Mouse (Mus musculus) ovary, postnatal 36 days (tissue): ENCODE results near the gene Lipc.

Experiments
- DNase-seq: peaks from one replicate; pipeline ENCODE4 v3.0.0; 2022; ENCODE audit warnings: low spot score, mixed read lengths

Gene Lipc

DNA sequence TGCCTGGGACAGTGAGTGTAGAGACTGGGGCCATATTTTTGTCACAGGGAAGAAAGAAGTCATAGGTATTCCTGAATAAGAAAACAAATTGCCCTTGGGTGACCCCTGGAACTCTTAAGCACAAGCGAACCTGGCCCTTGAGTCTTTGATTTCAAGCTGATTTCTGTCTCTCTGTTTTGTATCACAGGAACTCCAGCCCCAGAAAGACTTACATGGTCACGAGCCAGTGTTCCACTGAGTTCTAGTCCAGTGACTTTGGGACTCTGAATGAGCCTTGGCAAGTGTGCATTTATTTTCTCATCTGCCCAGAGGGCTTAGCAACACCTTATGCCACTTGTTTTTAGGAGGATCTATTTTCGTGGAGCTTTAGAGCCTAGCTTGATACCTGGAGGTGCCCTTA lies 5.7 kb upstream of the Lipc start:
- DNase-seq: no peak

DNA sequence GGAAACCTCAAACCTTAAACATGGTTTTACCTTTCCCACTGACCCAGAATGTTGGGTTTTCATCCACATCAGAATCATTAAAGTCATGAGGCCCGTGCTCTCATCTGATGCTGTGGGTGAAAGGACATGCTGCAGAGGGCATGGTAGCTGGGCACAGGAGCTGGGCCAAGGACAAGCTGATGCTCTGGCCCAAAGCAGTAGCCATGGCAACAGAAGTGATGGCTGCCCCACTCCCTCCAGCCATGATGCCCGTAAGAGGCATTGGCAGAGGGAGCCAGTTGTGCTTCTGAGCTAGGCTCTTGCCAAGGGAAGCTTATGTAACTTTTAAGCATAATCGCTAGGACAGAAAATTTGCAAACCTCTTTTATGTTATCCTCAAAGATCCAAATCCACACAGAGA lies 2.2 kb upstream of the Lipc start:
- DNase-seq: no peak

DNA sequence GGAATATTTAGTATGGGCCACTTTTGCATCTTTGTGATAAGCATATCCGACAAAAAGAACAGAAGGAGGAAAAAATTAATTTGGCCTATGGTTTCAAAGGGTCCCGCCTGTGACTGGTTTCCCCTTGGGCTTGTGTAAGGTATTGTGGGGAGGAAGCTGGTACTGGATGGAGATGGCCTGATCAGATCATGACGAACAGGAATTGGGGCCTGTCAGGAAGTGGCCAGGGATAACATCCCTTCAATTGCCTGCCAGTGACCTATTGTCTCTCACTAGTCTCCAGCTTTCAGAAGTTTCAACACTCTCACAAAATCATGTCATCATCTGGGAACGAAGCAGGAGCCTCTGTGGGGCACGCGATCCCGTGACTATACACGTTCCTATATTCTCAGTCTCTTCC lies 2.7 kb downstream of the Lipc start:
- no peak for DNase-seq

DNA sequence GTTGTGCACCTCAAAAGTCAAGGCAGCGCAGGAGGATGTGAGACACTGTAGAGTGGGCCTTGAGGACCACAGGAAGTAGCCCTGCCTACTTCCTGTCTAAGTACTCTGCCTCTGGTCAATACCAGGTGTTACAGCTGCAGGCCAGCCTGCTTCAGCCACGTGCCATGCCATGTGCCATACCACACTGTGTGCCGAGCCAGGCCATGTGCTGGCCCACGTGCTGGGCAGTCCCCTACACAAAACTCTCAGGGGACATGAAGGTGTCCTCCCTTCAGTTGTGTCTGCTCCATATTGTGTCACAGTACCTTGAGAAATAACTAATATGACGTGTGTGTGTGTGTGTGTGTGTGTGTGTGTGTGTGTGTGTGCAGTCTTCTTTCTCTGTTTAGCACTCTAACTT lies 4.7 kb downstream of the Lipc start:
- no peak for DNase-seq

DNA sequence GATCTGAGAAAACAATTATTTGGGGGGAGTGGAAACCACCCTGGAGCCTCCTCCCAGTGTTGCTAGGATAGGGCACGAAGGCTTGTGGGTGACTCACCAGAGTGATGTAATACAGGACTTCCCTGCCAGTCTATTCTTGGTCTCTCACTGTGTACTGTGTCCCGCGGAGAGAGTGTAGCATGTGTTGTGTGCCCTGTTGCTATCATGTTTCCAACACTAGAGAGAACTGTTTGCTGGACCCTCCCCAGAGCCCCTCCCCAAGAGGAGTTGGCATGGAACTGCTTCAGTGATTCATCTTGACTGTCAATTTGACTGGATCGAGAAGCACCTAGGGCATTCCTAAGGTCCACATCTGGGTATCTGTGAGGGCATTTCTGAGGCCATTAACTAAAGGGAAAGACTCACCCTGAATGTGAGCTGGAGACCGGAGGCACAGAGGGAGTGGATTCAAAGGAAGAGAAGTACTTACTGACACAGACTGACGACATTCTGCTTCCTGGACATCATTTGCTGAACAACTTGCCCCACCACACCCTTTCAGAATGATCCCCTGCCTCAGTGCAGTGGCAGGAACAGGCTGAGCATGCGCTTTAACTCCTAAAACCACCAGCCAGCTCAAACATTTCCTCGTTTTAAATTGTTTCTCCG lies 9.2 kb downstream of the Lipc start:
- no peak for DNase-seq

DNA sequence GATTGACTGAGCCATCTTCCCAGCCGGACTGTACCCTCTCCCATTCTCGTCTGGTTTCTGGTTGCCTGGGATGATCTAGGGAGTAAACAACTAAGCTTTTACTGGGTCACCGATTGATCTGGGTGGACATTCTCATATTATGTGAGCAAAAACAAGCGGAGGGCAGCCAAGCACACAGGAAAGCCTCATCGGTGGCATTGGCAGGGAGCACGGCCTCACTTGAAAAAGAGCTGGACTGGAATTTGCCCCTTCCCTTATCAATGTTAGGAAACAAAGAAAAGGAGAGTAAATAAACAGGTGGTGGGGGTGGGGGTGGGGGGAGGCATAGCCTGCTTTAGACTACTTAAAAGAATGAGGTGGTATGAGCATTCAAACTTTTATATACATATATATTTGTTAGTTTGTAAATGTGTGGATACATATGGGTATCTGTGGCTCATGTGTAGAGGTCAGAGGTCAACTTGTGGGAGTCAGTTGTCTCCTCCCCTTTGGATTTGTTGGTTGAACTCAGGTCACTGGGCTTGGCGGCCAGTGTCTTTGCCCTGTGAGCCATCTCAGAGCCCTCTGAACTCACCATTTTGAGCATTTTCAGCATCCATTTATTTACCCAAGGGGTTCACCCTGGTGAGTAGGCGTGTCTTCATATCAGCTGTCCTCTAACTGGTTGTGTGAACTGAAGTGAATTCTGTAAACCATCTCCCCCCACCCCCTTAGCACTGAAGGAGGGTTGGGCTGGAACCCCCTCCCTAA lies 12.1 kb downstream of the Lipc start:
- no peak for DNase-seq

DNA sequence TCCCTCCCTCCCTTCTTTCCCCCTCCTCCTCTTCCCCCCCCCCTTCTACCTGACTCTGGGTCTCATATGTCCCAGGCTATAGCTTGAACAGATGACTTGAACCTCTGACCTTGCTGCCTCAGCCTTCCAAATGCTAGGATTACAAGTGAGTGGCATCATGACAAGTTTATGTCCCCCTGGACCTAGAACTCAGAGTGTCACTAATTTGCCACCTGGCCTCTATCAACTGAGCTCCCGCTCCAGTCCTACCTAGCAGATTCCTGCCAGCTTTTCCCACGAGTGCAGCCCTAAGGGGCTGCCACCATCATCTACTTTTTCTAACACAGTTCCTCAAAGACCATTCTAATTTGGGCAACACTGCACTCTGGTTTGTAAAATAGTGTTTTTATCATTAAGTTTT lies 13.2 kb downstream of the Lipc start:
- DNase-seq: no peak

DNA sequence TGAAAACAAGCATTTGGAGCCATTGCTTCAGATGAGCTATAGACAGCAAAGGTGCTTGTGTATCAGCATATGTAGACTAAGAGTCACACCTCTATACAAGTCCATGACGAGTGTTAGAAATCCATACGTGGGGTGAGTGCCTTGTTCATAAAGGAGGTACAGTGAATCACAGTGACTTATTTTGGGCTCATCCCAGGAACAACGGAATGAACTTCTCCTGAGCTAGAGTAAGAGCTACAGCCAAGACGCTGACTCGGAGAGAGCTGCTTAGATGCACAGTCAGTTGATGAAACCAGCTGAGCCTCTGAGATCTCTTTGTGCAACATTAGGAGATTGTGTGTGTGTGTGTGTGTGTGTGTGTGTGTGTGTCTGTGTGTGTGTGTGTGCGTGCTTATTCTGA lies 13.9 kb downstream of the Lipc start:
- no peak for DNase-seq

DNA sequence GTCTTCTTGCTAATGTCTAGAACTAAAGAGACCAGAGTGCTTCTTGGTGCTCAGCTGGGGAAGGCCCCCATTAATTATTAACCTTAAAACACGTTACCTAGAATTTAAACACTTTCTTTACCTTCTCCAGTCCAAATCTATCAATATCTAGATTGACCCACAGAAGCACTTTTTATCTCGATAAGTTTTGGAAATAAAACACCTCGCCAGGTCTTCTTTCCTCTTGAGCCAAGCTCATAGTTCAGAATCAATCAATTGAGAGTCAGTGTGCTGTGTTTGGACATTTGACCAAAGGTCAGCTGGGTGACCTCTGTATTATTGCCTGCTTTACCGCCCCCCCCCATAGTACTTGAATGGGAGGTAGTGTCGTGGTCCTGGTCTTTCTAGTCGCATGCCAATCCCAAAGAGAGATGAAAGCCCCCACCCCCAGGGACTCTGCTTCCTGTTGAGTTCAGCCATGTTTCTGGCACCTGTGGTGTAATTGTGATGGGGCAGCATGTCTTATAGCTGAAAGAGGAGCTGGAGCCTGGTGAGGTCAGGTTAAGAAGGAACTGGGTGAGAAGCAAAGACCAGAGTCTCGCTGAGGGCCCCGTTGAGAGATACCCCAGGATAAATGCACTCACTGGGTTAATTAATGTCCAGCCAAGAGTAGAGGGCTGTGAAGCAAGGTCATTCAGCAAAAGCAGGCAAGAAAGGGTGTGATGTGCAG lies 17.3 kb downstream of the Lipc start:
- no peak for DNase-seq

DNA sequence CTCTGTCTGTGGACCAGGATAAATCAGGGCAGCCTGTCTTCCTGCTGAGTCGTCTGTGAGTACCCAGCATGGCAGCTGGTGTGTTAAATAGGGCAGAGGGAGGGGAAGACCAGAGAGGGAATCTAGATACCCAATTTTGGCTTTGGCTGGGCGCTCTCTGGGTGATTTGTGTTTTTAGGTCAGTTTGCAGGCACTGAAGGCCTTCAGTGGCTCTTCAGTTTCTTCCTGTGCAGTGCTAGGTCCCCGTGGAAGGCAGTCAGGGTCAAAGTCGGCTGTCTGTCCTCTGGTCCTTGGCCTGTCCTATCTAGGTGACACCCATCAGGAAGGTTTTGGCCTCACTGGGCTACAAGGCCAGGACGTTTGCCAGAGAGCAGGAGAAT lies 21.4 kb downstream of the Lipc start:
- DNase-seq: no peak

DNA sequence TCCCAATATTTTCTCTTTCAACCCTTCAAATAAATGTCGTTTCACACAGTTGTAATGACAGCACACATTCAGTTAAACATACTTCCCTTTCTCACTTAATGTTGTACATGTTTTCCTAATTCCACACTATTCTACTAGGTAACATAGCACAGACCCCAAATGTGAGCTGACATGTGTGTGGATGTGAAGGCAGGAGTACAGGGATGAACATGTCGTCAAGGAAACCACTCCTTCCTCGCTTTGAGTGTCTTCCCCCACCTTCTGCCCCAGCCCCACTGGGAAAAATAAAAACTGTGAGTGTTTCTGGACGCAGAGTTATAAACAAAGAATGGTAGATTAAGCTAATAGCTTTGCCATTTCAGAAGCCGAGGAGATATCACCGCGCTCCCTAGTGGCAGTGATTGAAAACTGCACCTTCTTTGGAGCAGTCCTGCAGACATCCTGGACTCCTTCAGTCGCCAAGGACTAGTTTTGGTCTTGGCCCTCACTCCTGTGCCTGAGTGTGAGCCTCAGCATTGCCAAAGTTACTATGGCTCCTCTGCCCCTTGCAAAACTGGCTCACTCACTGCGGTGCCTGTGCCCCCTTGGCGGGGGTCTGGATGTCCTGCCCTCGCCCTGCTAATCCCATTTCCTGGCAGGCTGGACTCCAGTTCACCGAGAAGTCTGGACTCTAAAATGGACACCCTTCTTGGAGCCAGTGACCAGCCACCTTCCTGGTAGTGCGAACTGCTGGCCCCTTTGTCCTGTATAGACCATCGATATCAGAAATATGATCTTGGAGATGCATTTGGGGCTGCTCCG lies 22.0 kb downstream of the Lipc start:
- peak; percentile 48 for DNase-seq

DNA sequence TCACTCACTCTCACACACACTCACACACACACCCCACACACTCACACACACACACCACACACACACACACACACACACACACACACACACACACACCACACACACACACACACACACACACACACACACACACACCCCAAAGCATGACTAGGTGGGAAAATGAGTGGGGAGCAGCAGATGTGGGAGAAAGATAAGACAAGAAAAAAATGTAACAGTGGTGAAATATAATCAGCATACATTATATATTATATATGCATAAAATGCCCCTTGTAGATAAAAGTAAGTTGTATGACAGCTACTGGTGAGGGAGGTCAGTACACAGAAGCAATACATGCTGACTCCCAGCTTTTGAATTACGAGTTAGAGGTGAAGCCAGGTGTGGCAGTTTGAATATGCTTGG lies 23.6 kb downstream of the Lipc start:
- DNase-seq: no peak

DNA sequence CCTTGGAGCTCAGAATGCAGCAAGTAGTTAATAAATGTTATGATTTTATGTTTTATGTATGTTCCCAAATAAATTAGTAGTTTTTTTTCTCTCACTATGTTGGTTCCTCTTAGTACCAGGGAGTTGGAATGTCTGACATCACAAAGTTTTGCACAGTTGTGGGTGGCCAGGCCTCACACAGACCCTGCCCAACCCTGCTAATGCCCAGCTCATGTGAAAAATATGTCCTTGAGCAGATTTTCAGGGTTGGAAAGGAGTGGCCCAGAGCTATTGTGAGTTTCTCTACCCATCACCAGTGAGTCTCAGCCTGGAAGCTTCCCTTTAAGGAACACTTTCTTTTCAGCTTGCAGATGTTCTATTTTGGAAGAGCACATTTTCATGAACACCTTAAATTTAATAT lies 24.3 kb downstream of the Lipc start:
- no peak for DNase-seq

DNA sequence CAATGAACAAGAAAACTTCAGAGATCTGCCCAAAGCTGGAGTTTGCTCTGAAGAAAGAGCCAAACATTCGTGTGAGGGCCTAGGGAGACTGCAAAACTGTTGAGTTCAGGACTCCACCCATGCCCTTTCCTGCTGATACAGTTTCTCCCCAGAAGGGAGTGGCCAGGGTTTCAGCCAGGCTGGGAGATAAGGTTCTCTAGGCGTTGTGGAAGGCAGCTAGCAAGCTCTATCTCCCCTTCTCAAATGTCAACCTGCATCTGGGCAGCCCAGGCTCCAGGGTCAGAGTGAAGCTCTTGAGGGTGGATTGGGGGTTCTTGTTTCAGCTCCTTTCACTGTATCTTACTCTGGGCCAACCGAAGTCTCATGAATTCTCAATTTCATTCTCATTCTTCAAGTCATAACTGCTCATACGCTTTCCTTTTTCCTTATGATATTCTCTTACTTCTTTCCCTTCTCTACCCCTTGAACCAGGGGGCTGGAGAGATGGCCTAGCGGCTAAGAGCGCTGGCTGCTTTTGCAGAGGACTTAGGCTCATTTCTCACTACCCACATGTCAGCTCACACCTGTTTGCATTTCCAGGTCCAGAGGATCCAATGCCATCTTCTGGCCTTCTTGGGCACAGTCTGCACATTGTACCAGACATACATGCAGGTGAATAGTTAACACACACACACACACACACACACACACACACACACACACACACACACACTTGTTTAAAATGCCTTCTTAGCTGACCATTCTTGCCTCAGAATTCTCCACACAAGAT lies 25.0 kb downstream of the Lipc start:
- peak; percentile 38 for DNase-seq

DNA sequence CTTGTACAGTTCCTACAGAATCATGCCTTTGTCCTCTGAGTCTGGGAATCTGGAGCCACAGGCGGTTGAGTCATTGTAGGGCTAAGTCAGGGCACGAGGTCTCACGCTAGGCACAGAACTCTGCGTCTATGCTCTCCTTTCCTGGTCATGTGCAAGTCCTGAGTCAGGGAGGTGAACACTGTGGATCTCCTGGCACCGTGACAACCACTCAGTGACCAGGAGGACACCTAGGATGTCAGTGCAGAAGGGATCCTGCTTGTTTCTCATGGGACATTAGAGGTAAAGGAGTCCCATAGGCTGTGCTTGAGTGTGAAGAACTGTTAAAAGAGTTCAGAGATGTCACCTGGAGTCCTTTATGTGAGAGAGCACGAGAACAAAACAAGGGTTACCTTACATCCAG lies 26.8 kb downstream of the Lipc start:
- DNase-seq: no peak

DNA sequence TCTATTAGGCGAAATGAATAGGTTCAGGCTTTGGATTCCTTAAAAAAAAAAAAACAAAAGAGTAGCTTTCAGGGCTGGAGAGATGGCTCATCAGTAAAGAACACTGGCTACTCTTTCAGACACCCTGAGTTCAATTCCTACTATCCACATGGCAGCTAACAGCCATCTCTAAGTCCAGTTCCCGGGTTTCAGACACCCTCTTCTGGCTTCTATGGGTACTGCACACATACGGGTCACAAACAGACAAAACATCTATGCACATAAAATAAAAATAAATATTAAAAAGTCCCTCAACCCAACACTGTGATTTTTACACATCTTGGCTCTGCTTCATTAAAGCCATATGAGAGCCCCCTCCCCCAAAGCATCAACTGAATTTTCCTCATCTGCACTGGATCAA lies 27.3 kb downstream of the Lipc start:
- DNase-seq: no peak

DNA sequence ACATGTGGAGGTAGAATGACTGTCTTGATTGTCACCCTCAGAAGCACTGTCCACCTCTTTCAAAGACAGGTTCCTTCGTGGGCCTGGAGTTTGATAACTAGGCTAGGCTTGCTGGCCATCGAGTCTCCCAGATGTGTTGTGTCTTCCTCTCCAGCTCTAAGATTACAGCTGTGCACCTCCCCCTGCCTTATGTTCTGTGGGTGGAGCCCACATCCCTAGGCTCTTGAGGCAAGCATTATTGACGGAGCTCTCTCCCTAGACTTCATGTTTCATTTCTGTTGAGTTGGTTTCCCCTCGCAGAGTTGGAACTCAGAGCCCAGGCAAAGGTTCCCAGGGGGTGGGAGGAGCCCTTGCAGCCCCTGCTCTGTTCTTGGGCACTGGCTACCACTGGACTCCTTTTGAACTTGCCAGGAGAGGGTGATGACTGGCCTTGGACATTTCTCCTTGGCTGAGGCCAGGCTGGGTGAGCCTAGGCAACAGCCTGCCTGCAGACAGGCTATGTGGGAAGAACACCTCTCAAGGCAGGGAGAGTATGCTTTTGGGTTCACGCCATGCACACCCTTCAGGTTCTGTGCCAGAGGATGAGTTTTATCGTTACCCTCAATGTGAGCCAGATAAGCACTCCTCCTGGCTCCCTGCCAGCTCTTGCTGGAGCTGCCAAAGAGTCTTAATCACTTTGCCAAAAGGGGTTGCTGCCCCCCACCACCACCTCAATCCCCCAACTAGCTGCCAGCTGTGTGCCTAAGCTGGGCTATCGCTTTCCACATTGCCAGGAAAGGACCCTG lies 30.1 kb downstream of the Lipc start:
- peak; percentile 64 for DNase-seq

DNA sequence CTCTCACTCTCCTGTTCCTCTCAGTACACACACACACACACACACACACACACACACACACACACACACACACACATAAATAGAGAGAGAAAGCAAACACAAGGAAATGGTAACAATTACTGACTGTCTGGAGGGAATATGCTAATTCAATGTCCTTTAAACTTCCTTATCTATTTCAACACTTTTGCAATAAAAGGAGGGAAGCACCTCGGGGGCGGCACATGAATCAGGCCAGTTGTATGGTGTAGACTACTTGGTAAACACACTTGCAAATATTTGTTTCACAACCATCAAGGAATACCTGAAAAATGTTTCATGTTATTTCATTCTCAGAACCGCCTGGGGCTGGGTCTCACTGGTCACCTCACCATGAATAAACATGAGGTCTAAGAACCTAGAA lies 30.9 kb downstream of the Lipc start:
- DNase-seq: no peak

DNA sequence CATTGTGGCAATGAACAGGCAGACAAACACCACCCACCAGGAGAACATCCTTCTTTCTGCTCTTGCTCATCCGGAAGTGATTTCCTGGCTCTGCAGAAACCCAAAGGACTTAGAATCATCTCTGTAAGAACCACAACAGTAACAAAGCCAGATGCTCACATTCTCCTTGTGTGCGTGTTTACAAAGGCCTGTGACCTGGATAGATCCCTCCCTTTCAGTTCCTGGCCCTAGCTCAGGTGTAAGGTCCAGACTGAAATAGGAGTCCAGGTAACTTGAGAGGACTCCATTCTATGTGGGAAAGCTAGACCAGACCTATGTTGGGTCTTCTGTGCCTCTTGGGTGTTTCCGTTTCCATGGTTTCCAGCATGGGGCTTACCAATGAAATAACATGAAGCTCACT lies 32.8 kb downstream of the Lipc start:
- no peak for DNase-seq

DNA sequence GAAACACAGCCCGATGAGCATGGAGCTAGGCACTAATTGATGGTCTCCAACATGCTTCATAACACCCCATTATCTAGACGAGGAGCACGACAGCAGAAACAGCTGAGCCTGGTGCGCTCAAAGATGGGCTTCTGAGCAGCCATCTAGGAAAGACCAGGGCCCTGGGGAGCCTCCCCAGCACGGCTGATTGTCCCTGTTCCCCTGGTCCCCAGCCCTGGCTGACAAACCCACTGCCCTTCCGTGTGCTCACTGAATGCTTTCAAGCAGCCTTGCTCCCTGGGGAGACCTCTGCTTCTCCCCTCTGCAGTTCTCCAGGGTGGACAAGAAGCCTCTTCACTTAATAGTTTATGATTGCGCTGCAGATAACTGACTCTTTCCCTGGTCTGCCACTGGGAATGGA lies 35.5 kb downstream of the Lipc start:
- no peak for DNase-seq

DNA sequence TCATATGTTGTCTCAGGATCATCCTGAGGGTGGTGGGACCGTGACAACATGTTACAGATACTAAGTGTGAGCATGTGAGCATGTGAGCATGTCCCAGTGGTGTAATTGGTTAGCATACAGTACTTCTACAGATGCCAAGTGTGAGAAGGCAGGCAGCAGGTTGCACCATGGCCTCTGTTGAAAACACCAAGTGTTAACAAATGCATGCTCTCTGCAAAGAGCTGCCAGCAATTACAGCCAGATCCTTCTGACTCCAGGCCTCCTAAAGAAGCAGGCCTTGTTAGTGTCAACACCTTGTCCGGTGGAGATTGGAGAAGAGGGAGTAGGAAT lies 36.7 kb downstream of the Lipc start:
- DNase-seq: no peak
